Mouse (Mus musculus): ENCODE results near the gene Gm11562.
"Not testable (repeated sequence)": the region's sequence is repeated elsewhere in the genome, so short reads cannot be mapped to it uniquely, and the experiment has no call there.

Gene Gm11562

GRCm38 (mm10) chr11:99620335-99620734 is at the start of gene Gm11562:
Gene Gm11562 (minus strand): TSS chr11:99620435.
- DNase-seq (ENCODE audit: low spot score), result no peak

GRCm38 (mm10) chr11:99665860-99666259 is 45.6 kb upstream of the Gm11562 start, which contains the start of gene Krtap4-6:
Gene Krtap4-6 (minus strand): TSS chr11:99665960.
- no peak for DNase-seq (ENCODE audit: low spot score)

- DNase-seq (ENCODE audit: low spot score), result no peak
Observed at GRCm38 (mm10) chr11:99662802-99663201, 42.6 kb upstream of the Gm11562 start.

- no peak for DNase-seq (ENCODE audit: low spot score)
Observed at GRCm38 (mm10) chr11:99659256-99659655, 39.0 kb upstream of the Gm11562 start.

- DNase-seq (ENCODE audit: low spot score), result not testable (repeated sequence)
Observed at GRCm38 (mm10) chr11:99658467-99659010, 38.3 kb upstream of the Gm11562 start, which contains the start of gene Gm11563. Gene Gm11563 (minus strand): TSS chr11:99658960.

- no peak for DNase-seq (ENCODE audit: low spot score)
Observed at GRCm38 (mm10) chr11:99657051-99657450, 36.8 kb upstream of the Gm11562 start.

GRCm38 (mm10) chr11:99650136-99650535 is 29.9 kb upstream of the Gm11562 start, which contains the start of gene Gm11555:
Gene Gm11555 (minus strand): TSS chr11:99650236.
- DNase-seq (ENCODE audit: low spot score), result no peak

GRCm38 (mm10) chr11:99646444-99646843 is 26.2 kb upstream of the Gm11562 start:
- DNase-seq (ENCODE audit: low spot score), result no peak

GRCm38 (mm10) chr11:99644351-99644750 is 24.1 kb upstream of the Gm11562 start:
- no peak for DNase-seq (ENCODE audit: low spot score)

GRCm38 (mm10) chr11:99643635-99644139 is 23.5 kb upstream of the Gm11562 start, which contains the start of gene Krtap4-7:
Gene Krtap4-7 (minus strand): TSS chr11:99644089.
- DNase-seq (ENCODE audit: low spot score), result not testable (repeated sequence)

- DNase-seq (ENCODE audit: low spot score), result no peak
Observed at GRCm38 (mm10) chr11:99640926-99641325, 20.7 kb upstream of the Gm11562 start.

GRCm38 (mm10) chr11:99637086-99637485 is 16.9 kb upstream of the Gm11562 start:
- no peak for DNase-seq (ENCODE audit: low spot score)

- no peak for DNase-seq (ENCODE audit: low spot score)
Observed at GRCm38 (mm10) chr11:99634653-99635134, 14.5 kb upstream of the Gm11562 start, which contains the start of gene Krtap4-2. Gene Krtap4-2 (minus strand): TSS chr11:99635084.

- DNase-seq (ENCODE audit: low spot score), result no peak
Observed at GRCm38 (mm10) chr11:99633293-99633692, 13.1 kb upstream of the Gm11562 start.

GRCm38 (mm10) chr11:99630890-99631289 is 10.7 kb upstream of the Gm11562 start:
- no peak for DNase-seq (ENCODE audit: low spot score)

GRCm38 (mm10) chr11:99628138-99628537 is 7.9 kb upstream of the Gm11562 start, which contains the start of gene Krtap4-1:
Gene Krtap4-1 (minus strand): TSS chr11:99628238.
- DNase-seq (ENCODE audit: low spot score), result no peak

GRCm38 (mm10) chr11:99614796-99615363 is 5.4 kb downstream of the Gm11562 start, which contains the start of gene Krtap2-4:
Gene Krtap2-4 (minus strand): TSS chr11:99614846.
- no peak for DNase-seq (ENCODE audit: low spot score)

- not testable (repeated sequence) for DNase-seq (ENCODE audit: low spot score)
Observed at GRCm38 (mm10) chr11:99610089-99610488, 10.1 kb downstream of the Gm11562 start, which contains the start of gene Gm11937. Gene Gm11937 (minus strand): TSS chr11:99610189.

- no peak for DNase-seq (ENCODE audit: low spot score)
Observed at GRCm38 (mm10) chr11:99609126-99609525, 11.1 kb downstream of the Gm11562 start.

GRCm38 (mm10) chr11:99603208-99603607 is 17.0 kb downstream of the Gm11562 start, which contains the start of gene Gm11938:
Gene Gm11938 (minus strand): TSS chr11:99603308.
- not testable (repeated sequence) for DNase-seq (ENCODE audit: low spot score)

GRCm38 (mm10) chr11:99597742-99598141 is 22.5 kb downstream of the Gm11562 start, which contains the start of gene Krtap9-3:
Gene Krtap9-3 (minus strand): TSS chr11:99598105.
- not testable (repeated sequence) for DNase-seq (ENCODE audit: low spot score)

GRCm38 (mm10) chr11:99590981-99591380 is 29.3 kb downstream of the Gm11562 start, which contains the start of gene Krtap1-3:
Gene Krtap1-3 (minus strand): TSS chr11:99591339.
- peak; percentile 10 for DNase-seq (ENCODE audit: low spot score)

- no peak for DNase-seq (ENCODE audit: low spot score)
Observed at GRCm38 (mm10) chr11:99585096-99585495, 35.1 kb downstream of the Gm11562 start.
